Mouse (Mus musculus) stomach, embryonic 16.5 days (tissue): ENCODE results near the gene Mpv17. TPM values are rescaled to one million over a fixed set of nuclear protein-coding genes. Genes with fewer than 3 reads are reported as not detected.

Experiments
- ATAC-seq: fragments of 200-750 bp; cut with Nextera tagmentation; 2 replicates; pipeline ENCODE4 v1.8.0; 2017; ENCODE audit warnings: moderate number of reproducible peaks, moderate TSS enrichment; ENCODE audit not compliant: insufficient read depth, low FRiP score
- H3K27ac ChIP-seq: fragments of 300-500 bp; sonication (generic); 2 replicates; pipeline ENCODE4 v1.5.1; 2014; ENCODE audit warnings: low read length
- H3K27me3 ChIP-seq: fragments of 300-500 bp; sonication (generic); 2 replicates; pipeline ENCODE4 v1.6.1; 2014; ENCODE audit warnings: low read length, control low read depth, mixed read lengths; ENCODE audit not compliant: control insufficient read depth, insufficient read depth
- H3K36me3 ChIP-seq: fragments of 300-500 bp; sonication (generic); 2 replicates; pipeline ENCODE4 v1.6.1; 2014; ENCODE audit warnings: low read length; ENCODE audit not compliant: control insufficient read depth, insufficient read depth
- H3K4me1 ChIP-seq: fragments of 300-500 bp; sonication (generic); 2 replicates; pipeline ENCODE4 v1.6.1; 2014; ENCODE audit warnings: low read length, control low read depth, mixed read lengths; ENCODE audit not compliant: control insufficient read depth, insufficient read depth
- H3K4me2 ChIP-seq: fragments of 300-500 bp; sonication (generic); 2 replicates; pipeline ENCODE4 v1.6.1; 2014; ENCODE audit warnings: low read depth, low read length, mixed read lengths
- H3K4me3 ChIP-seq: fragments of 300-500 bp; sonication (generic); replicated peaks from 2 replicates; pipeline ENCODE4 v1.5.1; 2014; ENCODE audit warnings: mild to moderate bottlenecking, low read length
- H3K9ac ChIP-seq: fragments of 300-500 bp; sonication (generic); 2 replicates; pipeline ENCODE4 v1.6.1; 2014; ENCODE audit warnings: low read length
- H3K9me3 ChIP-seq: fragments of 300-500 bp; sonication (generic); replicated peaks from 2 replicates; pipeline ENCODE4 v1.6.1; 2016; ENCODE audit warnings: low read length, control low read depth; ENCODE audit not compliant: control insufficient read depth
- WGBS: fragments of 180-500 bp; shearing (Covaris S2); extraction: QIAGEN DNeasy Blood & Tissue Kit; methylation state at CpG from one replicate; pipeline ENCODE4 v1.1.7; 2014; 5-methylcytosine and 5-hydroxymethylcytosine counted together
- polyA plus RNA-seq: library from polyadenylated mRNA; unstranded; fragments of >200 nt; fragmentation: Nextera tagmentation; extraction: Ambion mirVana; gene quantifications from 2 replicates; pipeline ENCODE4 v1.2.1, GENCODE M21; 2015

Mpv17 gene
- polyA plus RNA-seq = 61.7 and 63.8 TPM in 2 replicates

- 0 out of 2 replicates have a peak, but pooled peaks cover 9% of the 10 kb centered on the region for H3K36me3 ChIP-seq
- H3K4me2 ChIP-seq = peak within 1 kb of the TSS; percentile 95
- WGBS = under 1% methylated on average over 19 of the region's 19 CpGs
- no peaks in the 10 kb centered on the region for H3K9me3 ChIP-seq
- H3K4me1 ChIP-seq = peaks cover 6% of the 10 kb centered on the region
- H3K27me3 ChIP-seq = no peaks in the 10 kb centered on the region
- H3K4me3 ChIP-seq = peak within 1 kb of the TSS; percentile 75
- peak within 1 kb of the TSS; percentile 79 for H3K9ac ChIP-seq
- H3K27ac ChIP-seq = peak within 1 kb of the TSS; percentile 76
- peak; percentile 95 for ATAC-seq
Measured at GRCm38 (mm10) chr5:31154152-31154553, at the start of gene Mpv17. Gene Mpv17, minus strand, starts transcription at chr5:31154251.

- no peaks in the 10 kb centered on the region for H3K27me3 ChIP-seq
- peak overlapping the region; percentile 81 for H3K9ac ChIP-seq
- 0 out of 2 replicates have a peak, but pooled peaks cover 5% of the 10 kb centered on the region for H3K9me3 ChIP-seq
- H3K4me2 ChIP-seq = peak overlapping the region; percentile 90
- H3K36me3 ChIP-seq = peaks cover 20% of the 10 kb centered on the region
- H3K4me1 ChIP-seq = peaks cover 12% of the 10 kb centered on the region
- H3K4me3 ChIP-seq = peak overlapping the region; percentile 80
- peak overlapping the region; percentile 89 for H3K27ac ChIP-seq
- WGBS = 90% methylated on average over 7 of the region's 7 CpGs
- ATAC-seq = no peak
Measured at GRCm38 (mm10) chr5:31202933-31203332, 48.9 kb upstream of the Mpv17 start.

- Histone ChIP-seq H3K4me3 (peak within 1 kb of the TSS; percentile 80), H3K27me3 (no peaks in the 10 kb centered on the region), H3K9me3 (0 out of 2 replicates have a peak, but pooled peaks cover 5% of the 10 kb centered on the region), H3K9ac (peak within 1 kb of the TSS; percentile 90), H3K4me1 (peaks cover 12% of the 10 kb centered on the region), H3K27ac (peak within 1 kb of the TSS; percentile 89), H3K36me3 (peaks cover 25% of the 10 kb centered on the region), H3K4me2 (peak within 1 kb of the TSS; percentile 90)
- peak; percentile 97 for ATAC-seq
- WGBS = under 1% methylated on average over 53 of the region's 53 CpGs
Measured at GRCm38 (mm10) chr5:31201742-31202590, 47.9 kb upstream of the Mpv17 start, which contains the start of gene Zfp513. Gene Zfp513, minus strand, starts transcription at chr5:31202303.

- H3K27me3 ChIP-seq = no peaks in the 10 kb centered on the region
- 0 out of 2 replicates have a peak, but pooled peaks cover 5% of the 10 kb centered on the region for H3K9me3 ChIP-seq
- peak overlapping the region; percentile 83 for H3K27ac ChIP-seq
- peak overlapping the region; percentile 90 for H3K9ac ChIP-seq
- ATAC-seq = no peak
- peak overlapping the region; percentile 80 for H3K4me3 ChIP-seq
- H3K4me1 ChIP-seq = peaks cover 12% of the 10 kb centered on the region
- H3K36me3 ChIP-seq = peaks cover 33% of the 10 kb centered on the region
- peak overlapping the region; percentile 78 for H3K4me2 ChIP-seq
- 14% methylated on average over 13 of the region's 13 CpGs for WGBS
Measured at GRCm38 (mm10) chr5:31201042-31201741, 47.1 kb upstream of the Mpv17 start.

- Histone ChIP-seq H3K4me3 (no peak overlapping the region), H3K4me1 (peaks cover 12% of the 10 kb centered on the region), H3K4me2 (0 out of 2 replicates have a peak overlapping the region, but pooled peaks have one; percentile 78), H3K27ac (no peak overlapping the region), H3K9me3 (0 out of 2 replicates have a peak, but pooled peaks cover 5% of the 10 kb centered on the region), H3K9ac (no peak overlapping the region), H3K36me3 (peaks cover 39% of the 10 kb centered on the region), H3K27me3 (no peaks in the 10 kb centered on the region)
- ATAC-seq = no peak
- WGBS = 88% methylated on average over 27 of the region's 27 CpGs
Measured at GRCm38 (mm10) chr5:31200327-31200768, 46.3 kb upstream of the Mpv17 start.

- Histone ChIP-seq H3K27ac (no peak overlapping the region), H3K4me2 (no peak overlapping the region), H3K9ac (no peak overlapping the region), H3K4me1 (peaks cover 12% of the 10 kb centered on the region), H3K9me3 (0 out of 2 replicates have a peak, but pooled peaks cover 5% of the 10 kb centered on the region), H3K4me3 (no peak overlapping the region), H3K36me3 (peaks cover 39% of the 10 kb centered on the region), H3K27me3 (no peaks in the 10 kb centered on the region)
- no peak for ATAC-seq
- 78% methylated on average over 9 of the region's 9 CpGs for WGBS
Measured at GRCm38 (mm10) chr5:31199893-31200292, 45.8 kb upstream of the Mpv17 start.

GRCm38 (mm10) chr5:31199321-31199892 lies 45.4 kb upstream of the Mpv17 start:
- no peak for ATAC-seq
- WGBS = 89% methylated on average over 19 of the region's 19 CpGs
- Histone ChIP-seq H3K4me2 (no peak overlapping the region), H3K27ac (no peak overlapping the region), H3K4me1 (peaks cover 16% of the 10 kb centered on the region), H3K4me3 (no peak overlapping the region), H3K9me3 (0 out of 2 replicates have a peak, but pooled peaks cover 5% of the 10 kb centered on the region), H3K36me3 (peaks cover 39% of the 10 kb centered on the region), H3K27me3 (no peaks in the 10 kb centered on the region), H3K9ac (no peak overlapping the region)

- Histone ChIP-seq H3K27me3 (no peaks in the 10 kb centered on the region), H3K36me3 (peaks cover 39% of the 10 kb centered on the region), H3K9me3 (0 out of 2 replicates have a peak, but pooled peaks cover 5% of the 10 kb centered on the region), H3K9ac (no peak overlapping the region), H3K27ac (no peak overlapping the region), H3K4me1 (peaks cover 22% of the 10 kb centered on the region), H3K4me2 (no peak overlapping the region), H3K4me3 (no peak overlapping the region)
- WGBS = 81% methylated on average over 5 of the region's 5 CpGs
- no peak for ATAC-seq
Measured at GRCm38 (mm10) chr5:31198616-31199320, 44.7 kb upstream of the Mpv17 start.
